Mouse (Mus musculus): ENCODE measurements around the gene Hcn4.

DNA sequence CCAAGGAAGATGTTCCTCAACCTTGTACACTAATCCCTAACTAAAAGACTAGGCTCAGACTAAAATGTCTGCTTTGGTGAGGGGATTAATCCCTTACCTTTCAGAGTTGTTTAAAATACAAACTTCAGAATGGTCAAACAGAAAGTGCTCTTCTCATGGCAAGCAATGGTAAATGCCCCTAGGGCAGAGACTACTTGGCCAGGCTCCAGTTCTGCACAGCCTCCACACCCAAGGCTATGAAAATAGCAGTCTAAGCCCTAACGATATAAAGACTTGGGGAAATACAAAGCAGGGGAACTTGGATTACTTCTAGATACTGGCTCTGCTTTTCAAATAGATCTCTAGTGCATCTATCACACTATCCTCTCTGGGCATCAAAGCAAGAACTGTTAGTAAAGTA, 59.5 kb downstream of the Hcn4 start:
- TF ChIP-seq CTCF (IDR thresholded peaks at IDR 0.05; ENCODE audit: low read depth, low read length) = no peak
- no peak for TF ChIP-seq POLR2A (IDR thresholded peaks at IDR 0.05; ENCODE audit: extremely low read depth, insufficient read depth, low read length)
